Mouse (Mus musculus): ENCODE measurements at regions not wholly inside any gene's neighbourhood (a gene's known extent, or its start where the extent isn't known, plus 50 kb on each side); places are given as distances from the start of the nearest gene placed in this dataset.

DNA sequence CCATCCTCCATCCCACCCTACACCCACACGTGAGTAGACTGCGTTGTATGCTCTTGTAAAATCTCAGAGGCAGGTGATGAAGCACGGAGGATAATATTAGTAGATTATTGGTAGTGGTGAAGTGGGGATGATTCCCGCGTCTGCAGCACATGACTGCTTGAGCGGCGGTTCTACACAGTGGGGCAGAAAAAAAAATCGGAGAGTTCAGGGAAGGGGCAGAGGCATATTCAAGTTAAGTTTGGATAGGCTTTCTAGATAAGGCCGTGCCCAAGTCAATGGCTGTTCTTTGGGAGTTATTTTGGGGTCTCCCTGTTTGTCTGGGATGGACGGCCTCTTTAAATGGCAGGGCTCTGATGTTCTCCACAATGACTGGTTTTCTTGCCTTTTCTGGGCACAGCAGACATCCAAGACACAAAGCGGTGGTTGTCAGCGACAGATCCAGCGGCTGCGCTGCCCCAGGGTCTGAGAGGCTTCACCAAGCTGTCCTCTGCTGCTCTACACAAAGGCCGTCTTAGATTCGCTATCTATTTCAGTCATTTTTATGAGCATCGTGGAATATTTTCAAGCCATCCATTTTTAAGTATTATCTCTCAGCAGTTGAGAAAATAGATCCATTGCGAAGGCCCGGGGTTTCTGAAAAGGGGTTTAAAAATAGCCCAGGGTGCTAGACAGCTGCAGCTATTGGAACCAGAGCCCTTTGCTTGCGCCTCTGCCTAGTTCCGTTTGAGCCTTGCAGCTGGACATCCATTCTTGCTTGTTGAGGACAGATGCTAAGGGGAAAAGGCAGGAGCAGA is 284.6 kb downstream of the Gm49356 start:
- H3K9ac ChIP-seq, result no peak overlapping the region
- no peaks in the 10 kb centered on the region for H3K36me3 ChIP-seq
- ATAC-seq (ENCODE audit: low FRiP score, low read depth), result 0 out of 2 replicates have a peak, but pooled peaks have one; percentile 28
- no peak overlapping the region for H3K27ac ChIP-seq
- no peak overlapping the region for H3K4me3 ChIP-seq
- no peaks in the 10 kb centered on the region for H3K27me3 ChIP-seq
- WGBS, result 87% methylated on average over 21 of the region's 21 CpGs
- no peaks in the 10 kb centered on the region for H3K4me1 ChIP-seq
- no peak overlapping the region for H3K4me2 ChIP-seq (replicated peaks)
- H3K9me3 ChIP-seq, result no peaks in the 10 kb centered on the region

DNA sequence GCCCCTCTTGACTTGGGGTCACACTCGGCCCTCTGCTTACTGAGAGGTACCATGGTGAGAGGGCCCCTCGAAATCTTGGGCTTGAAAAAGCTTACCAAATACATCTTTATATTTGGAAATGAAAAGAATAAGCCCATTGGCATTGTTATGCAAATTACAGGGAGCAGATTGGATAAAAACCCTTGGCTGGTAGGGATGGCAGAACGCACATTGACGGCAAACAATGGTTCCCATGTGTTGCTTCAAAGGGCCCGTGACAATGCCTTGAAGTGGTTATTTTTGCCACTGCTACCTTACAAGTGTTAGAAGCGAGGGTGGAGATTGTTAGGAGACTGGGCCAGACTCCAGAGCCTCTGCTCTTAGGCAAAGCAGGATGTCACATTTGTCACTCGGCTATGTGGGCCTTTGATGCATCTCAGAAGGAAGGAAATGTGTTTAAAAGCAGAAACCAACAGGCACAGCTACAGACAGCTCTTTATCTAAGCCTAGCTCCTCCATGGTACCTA is 285.2 kb downstream of the Gm49356 start:
- 52% methylated on average over 7 of the region's 7 CpGs for WGBS
- Histone ChIP-seq H3K4me1 (no peaks in the 10 kb centered on the region), H3K27me3 (no peaks in the 10 kb centered on the region), H3K4me2 (replicated peaks) (no peak overlapping the region), H3K9me3 (no peaks in the 10 kb centered on the region), H3K27ac (no peak overlapping the region), H3K4me3 (no peak overlapping the region), H3K36me3 (no peaks in the 10 kb centered on the region), H3K9ac (no peak overlapping the region)
- ATAC-seq (ENCODE audit: low FRiP score, low read depth), result no peak

GRCm38 (mm10) chr15:59174893-59175531 is 285.9 kb downstream of the Gm49356 start:
- Histone ChIP-seq H3K27me3 (no peaks in the 10 kb centered on the region), H3K36me3 (no peaks in the 10 kb centered on the region), H3K4me2 (replicated peaks) (no peak overlapping the region), H3K9me3 (no peaks in the 10 kb centered on the region), H3K4me1 (no peaks in the 10 kb centered on the region), H3K27ac (no peak overlapping the region), H3K4me3 (no peak overlapping the region), H3K9ac (no peak overlapping the region)
- no peak for ATAC-seq (ENCODE audit: low FRiP score, low read depth)
- WGBS, result 74% methylated on average over 8 of the region's 8 CpGs

- no peaks in the 10 kb centered on the region for H3K4me1 ChIP-seq
- H3K36me3 ChIP-seq, result no peaks in the 10 kb centered on the region
- no peak overlapping the region for H3K27ac ChIP-seq
- no peaks in the 10 kb centered on the region for H3K27me3 ChIP-seq
- H3K4me2 ChIP-seq (replicated peaks), result no peak overlapping the region
- no peaks in the 10 kb centered on the region for H3K9me3 ChIP-seq
- H3K4me3 ChIP-seq, result no peak overlapping the region
- 90% methylated on average over 3 of the region's 3 CpGs for WGBS
- no peak overlapping the region for H3K9ac ChIP-seq
- ATAC-seq (ENCODE audit: low FRiP score, low read depth), result no peak
Observed at GRCm38 (mm10) chr15:59180076-59180475, 291.0 kb downstream of the Gm49356 start.

GRCm38 (mm10) chr15:59184461-59184860 is 295.4 kb downstream of the Gm49356 start:
- no peak for ATAC-seq (ENCODE audit: low FRiP score, low read depth)

DNA sequence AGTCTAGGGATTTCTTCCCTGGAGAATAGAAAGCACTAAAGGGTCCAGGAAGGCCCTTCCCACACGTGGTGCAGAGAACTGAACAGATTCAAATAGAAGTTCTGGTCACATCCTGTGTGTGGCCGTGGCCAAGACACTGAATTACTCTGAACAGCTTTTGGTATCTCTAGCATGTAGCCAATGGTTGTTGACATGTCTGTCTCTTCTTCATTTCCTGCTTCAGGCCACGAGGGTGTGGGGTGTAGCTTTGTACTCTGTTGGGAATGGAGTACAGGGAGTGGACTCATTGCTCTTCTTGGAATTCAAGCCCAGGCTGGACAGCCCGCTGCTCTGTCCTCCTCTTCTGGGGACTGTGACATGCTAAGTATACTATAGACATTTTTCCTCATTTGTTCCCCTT is 298.5 kb downstream of the Gm49356 start:
- Histone ChIP-seq H3K4me1 (peaks cover 5% of the 10 kb centered on the region; the same call in 1 of the 2 replicates), H3K9me3 (no peaks in the 10 kb centered on the region), H3K27me3 (no peaks in the 10 kb centered on the region), H3K4me2 (replicated peaks) (no peak overlapping the region), H3K36me3 (no peaks in the 10 kb centered on the region), H3K4me3 (no peak overlapping the region), H3K27ac (no peak overlapping the region), H3K9ac (no peak overlapping the region)
- WGBS, result 70% methylated on average over 4 of the region's 4 CpGs
- ATAC-seq (ENCODE audit: low FRiP score, low read depth), result no peak

More at GRCm38 (mm10) chr15:59184461-59184860, 295.4 kb downstream of the Gm49356 start:
- no peak overlapping the region for H3K27ac ChIP-seq
- 74% methylated on average over 9 of the region's 9 CpGs for WGBS
- H3K4me1 ChIP-seq, result peaks cover 5% of the 10 kb centered on the region; the same call in 1 of the 2 replicates
- no peak overlapping the region for H3K4me2 ChIP-seq (replicated peaks)
- H3K9me3 ChIP-seq, result no peaks in the 10 kb centered on the region
- no peaks in the 10 kb centered on the region for H3K36me3 ChIP-seq
- H3K27me3 ChIP-seq, result no peaks in the 10 kb centered on the region
- no peak overlapping the region for H3K9ac ChIP-seq
- H3K4me3 ChIP-seq, result no peak overlapping the region

GRCm38 (mm10) chr15:59188371-59188770 is 299.3 kb downstream of the Gm49356 start:
- 65% methylated on average over 4 of the region's 4 CpGs for WGBS
- Histone ChIP-seq H3K9me3 (no peaks in the 10 kb centered on the region), H3K27me3 (no peaks in the 10 kb centered on the region), H3K4me1 (peaks cover 5% of the 10 kb centered on the region; the same call in 1 of the 2 replicates), H3K4me3 (no peak overlapping the region), H3K4me2 (replicated peaks) (no peak overlapping the region), H3K36me3 (no peaks in the 10 kb centered on the region), H3K9ac (no peak overlapping the region), H3K27ac (no peak overlapping the region)
- ATAC-seq (ENCODE audit: low FRiP score, low read depth), result no peak

GRCm38 (mm10) chr15:59190511-59190910 is 301.4 kb downstream of the Gm49356 start:
- H3K9ac ChIP-seq, result no peak overlapping the region
- H3K27ac ChIP-seq, result no peak overlapping the region
- H3K9me3 ChIP-seq, result no peaks in the 10 kb centered on the region
- H3K4me3 ChIP-seq, result no peak overlapping the region
- no peaks in the 10 kb centered on the region for H3K36me3 ChIP-seq
- H3K27me3 ChIP-seq, result no peaks in the 10 kb centered on the region
- no peak overlapping the region for H3K4me2 ChIP-seq (replicated peaks)
- 87% methylated on average over 5 of the region's 5 CpGs for WGBS
- H3K4me1 ChIP-seq, result peaks cover 5% of the 10 kb centered on the region; the same call in 1 of the 2 replicates
- ATAC-seq (ENCODE audit: low FRiP score, low read depth), result no peak

DNA sequence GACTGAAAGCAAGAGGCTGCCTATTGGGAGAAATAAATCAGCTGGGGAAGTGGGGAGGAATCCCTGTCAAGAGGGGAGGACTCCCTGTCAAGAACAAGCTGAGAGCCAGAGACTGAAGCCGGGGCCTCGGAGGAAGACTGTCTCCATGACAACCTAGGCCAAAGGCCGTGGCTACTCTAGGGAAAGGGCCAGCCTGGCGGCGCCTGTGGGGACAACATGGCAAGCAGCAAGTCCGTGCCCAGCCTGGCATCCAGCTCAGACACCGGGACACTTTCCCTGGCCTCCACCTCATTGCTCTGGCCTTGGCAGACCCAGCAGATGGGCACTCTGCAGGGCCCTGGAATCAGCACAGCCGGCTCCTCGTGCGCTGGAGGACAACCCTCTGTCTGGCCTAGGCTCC is 305.3 kb downstream of the Gm49356 start:
- no peak for ATAC-seq (ENCODE audit: low FRiP score, low read depth)
- no peaks in the 10 kb centered on the region for H3K36me3 ChIP-seq
- 67% methylated on average over 10 of the region's 10 CpGs for WGBS
- H3K9me3 ChIP-seq, result no peaks in the 10 kb centered on the region
- no peak overlapping the region for H3K9ac ChIP-seq
- H3K27me3 ChIP-seq, result no peaks in the 10 kb centered on the region
- peaks cover 24% of the 10 kb centered on the region for H3K4me1 ChIP-seq
- no peak overlapping the region for H3K4me2 ChIP-seq (replicated peaks)
- H3K4me3 ChIP-seq, result no peak overlapping the region
- no peak overlapping the region for H3K27ac ChIP-seq

DNA sequence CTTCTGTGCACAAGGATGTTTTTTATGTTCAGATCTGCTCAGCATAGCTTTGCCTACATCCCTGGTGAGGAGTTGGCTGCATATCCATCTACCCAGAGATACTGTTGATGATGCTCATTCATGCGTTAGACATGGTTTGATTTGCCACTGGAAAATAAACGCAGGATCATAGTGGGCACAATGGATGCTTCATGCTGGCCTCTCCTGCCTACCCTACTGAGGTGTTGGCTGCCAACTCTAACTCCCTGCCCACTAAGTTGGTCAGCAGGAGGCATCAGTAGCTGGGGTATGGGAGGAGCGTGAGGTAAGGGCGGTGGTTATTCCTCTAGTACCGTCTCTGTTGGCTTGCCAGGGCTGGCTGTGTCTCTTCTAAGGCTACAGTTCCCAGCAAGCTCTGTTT is 307.3 kb downstream of the Gm49356 start:
- Histone ChIP-seq H3K27me3 (no peaks in the 10 kb centered on the region), H3K27ac (peak overlapping the region; percentile 4; the same call in 1 of the 2 replicates), H3K4me2 (replicated peaks) (no peak overlapping the region), H3K4me3 (no peak overlapping the region), H3K4me1 (peaks cover 24% of the 10 kb centered on the region), H3K36me3 (no peaks in the 10 kb centered on the region), H3K9ac (no peak overlapping the region), H3K9me3 (no peaks in the 10 kb centered on the region)
- no peak for ATAC-seq (ENCODE audit: low FRiP score, low read depth)
- 90% methylated on average over 5 of the region's 5 CpGs for WGBS

DNA sequence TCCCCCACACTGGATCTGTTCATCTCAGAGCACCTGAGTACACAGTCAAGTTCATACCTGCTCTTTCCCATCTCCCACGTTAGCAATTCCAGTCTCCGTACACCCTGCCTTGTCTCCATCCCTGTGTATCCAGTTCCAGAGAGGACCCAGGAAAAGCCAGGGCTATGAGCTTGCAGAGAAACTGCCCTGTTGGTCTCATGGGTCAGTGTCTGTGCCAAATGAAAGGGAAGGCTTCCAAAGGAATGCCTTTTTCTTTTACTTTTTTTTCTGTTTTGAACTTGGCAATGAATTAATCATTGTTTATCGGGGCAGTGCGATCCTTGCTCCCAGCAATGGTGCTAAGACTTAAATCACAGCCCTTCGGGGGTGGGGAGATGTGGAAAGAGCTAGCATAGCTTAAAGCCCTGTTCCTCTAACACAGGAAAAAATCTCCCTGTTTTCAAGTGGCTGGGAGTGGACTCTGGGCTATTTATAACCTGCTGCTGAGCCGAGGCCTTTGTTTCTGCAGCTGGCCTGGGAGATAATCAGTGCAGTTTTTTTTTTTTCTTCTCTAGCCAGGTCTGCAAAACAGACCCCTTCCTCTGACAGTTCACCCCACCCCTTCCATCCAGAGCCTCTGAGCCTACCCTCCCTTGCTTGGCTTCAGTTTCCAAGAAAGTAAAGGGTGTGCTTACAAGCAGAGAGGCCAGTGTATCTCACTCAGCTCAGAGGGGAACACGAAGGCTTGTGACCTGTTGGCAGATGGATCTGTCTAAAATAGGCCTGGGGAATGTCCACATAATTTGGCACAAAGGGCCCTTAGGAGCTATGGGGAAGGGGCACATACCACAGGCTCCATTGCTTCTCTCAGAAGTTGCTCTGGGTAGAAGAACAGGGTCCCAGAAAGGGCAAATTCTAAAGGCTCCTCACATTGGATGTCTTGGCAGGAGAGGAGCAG is 308.6 kb downstream of the Gm49356 start:
- H3K4me2 ChIP-seq (replicated peaks), result peak overlapping the region; percentile 24; the same call in 1 of the 2 replicates
- no peak overlapping the region for H3K4me3 ChIP-seq
- H3K4me1 ChIP-seq, result peaks cover 34% of the 10 kb centered on the region
- WGBS, result 11% methylated on average over 7 of the region's 7 CpGs
- peak; percentile 77 for ATAC-seq (ENCODE audit: low FRiP score, low read depth)
- no peaks in the 10 kb centered on the region for H3K9me3 ChIP-seq
- H3K9ac ChIP-seq, result 0 out of 2 replicates have a peak overlapping the region, but pooled peaks have one; percentile 8
- no peaks in the 10 kb centered on the region for H3K27me3 ChIP-seq
- H3K36me3 ChIP-seq, result no peaks in the 10 kb centered on the region
- H3K27ac ChIP-seq, result peak overlapping the region; percentile 82

All from limb, embryonic 13.5 days (tissue).